Mouse (Mus musculus) MEL (cell line): ENCODE results near the gene Ppp1r14c.

ENCODE experiments used
- CTCF ChIP-seq, 3 experiments: IDR thresholded peaks in 2 of 3; conservative IDR thresholded peaks in 1 of 3; 2 replicates each; pipeline ENCODE4 v1.5.1; 2011 to 2012; ENCODE audit warnings: low read length in 3 of 3, low read depth in 2 of 3, mild to moderate bottlenecking in 2 of 3, improper control_type of control experiment in 1 of 3, inconsistent platforms in 1 of 3, mixed read lengths in 1 of 3, moderate library complexity in 1 of 3; ENCODE audit not compliant: control insufficient read depth in 1 of 3, insufficient read depth in 1 of 3, poor library complexity in 1 of 3, severe bottlenecking in 1 of 3
- MYC ChIP-seq: IDR thresholded peaks from 2 replicates; pipeline ENCODE4 v1.6.1; 2011; ENCODE audit warnings: low read depth, mild to moderate bottlenecking, low read length, improper control_type of control experiment, moderate library complexity
- POLR2A ChIP-seq, 2 experiments: IDR thresholded peaks; 2 replicates each; pipeline ENCODE4 v1.6.1; 2011 to 2012; ENCODE audit warnings: low read length in 2 of 2, mild to moderate bottlenecking in 2 of 2, control low read depth in 1 of 2, improper control_type of control experiment in 1 of 2, low read depth in 1 of 2, moderate library complexity in 1 of 2; ENCODE audit not compliant: control insufficient read depth in 1 of 2, insufficient read depth in 1 of 2, poor library complexity in 1 of 2
- RAD21 ChIP-seq: IDR thresholded peaks from 2 replicates; pipeline ENCODE4 v1.6.1; 2011; ENCODE audit warnings: mild to moderate bottlenecking, low read depth, low read length, improper control_type of control experiment

GRCm38 (mm10) chr10:3411639-3412038 is 45.8 kb downstream of the Ppp1r14c start:
- no peak for TF ChIP-seq POLR2A (IDR thresholded peaks at IDR 0.05; ENCODE audit: control insufficient read depth in 1 of 2, insufficient read depth in 1 of 2, low read depth in 1 of 2, low read length in 2 of 2, poor library complexity in 1 of 2)
- TF ChIP-seq MYC, result no peak
- no peak for TF ChIP-seq RAD21
- TF ChIP-seq CTCF (IDR thresholded peaks at IDR 0.05 in 2 of 3, conservative IDR thresholded peaks at IDR 0.05 in 1 of 3; ENCODE audit: control insufficient read depth in 1 of 3, insufficient read depth in 1 of 3, low read depth in 2 of 3, low read length in 3 of 3, poor library complexity in 1 of 3, severe bottlenecking in 1 of 3), result no peak
